Mouse (Mus musculus): ENCODE results near the gene Sgcd. TPM values are rescaled to one million over a fixed set of nuclear protein-coding genes. Genes with fewer than 3 reads are reported as not detected.

Sgcd gene
- polyA plus RNA-seq, 1 experiment, result 2.9 TPM

- TF ChIP-seq POLR2A (IDR thresholded peaks at IDR 0.05; ENCODE audit: borderline replicate concordance, control insufficient read depth, low read depth, low read length), result no peak
- no peak for TF ChIP-seq CTCF (IDR thresholded peaks at IDR 0.05; ENCODE audit: control insufficient read depth, insufficient read depth, low read length)
- 59% methylated on average over 3 of the region's 3 CpGs for WGBS
- Histone ChIP-seq H3K4me1 (ENCODE audit: control insufficient read depth, insufficient read depth, low read length) (no peaks in the 10 kb centered on the region), H3K4me3 (replicated peaks; ENCODE audit: control insufficient read depth, low read depth, low read length) (no peak overlapping the region), H3K27ac (ENCODE audit: control insufficient read depth, insufficient read depth, low read depth, low read length, poor library complexity) (no peak overlapping the region)
These were observed 35.5 kb downstream of the Sgcd start for GRCm38 (mm10) chr11:47953291-47953690.

DNA sequence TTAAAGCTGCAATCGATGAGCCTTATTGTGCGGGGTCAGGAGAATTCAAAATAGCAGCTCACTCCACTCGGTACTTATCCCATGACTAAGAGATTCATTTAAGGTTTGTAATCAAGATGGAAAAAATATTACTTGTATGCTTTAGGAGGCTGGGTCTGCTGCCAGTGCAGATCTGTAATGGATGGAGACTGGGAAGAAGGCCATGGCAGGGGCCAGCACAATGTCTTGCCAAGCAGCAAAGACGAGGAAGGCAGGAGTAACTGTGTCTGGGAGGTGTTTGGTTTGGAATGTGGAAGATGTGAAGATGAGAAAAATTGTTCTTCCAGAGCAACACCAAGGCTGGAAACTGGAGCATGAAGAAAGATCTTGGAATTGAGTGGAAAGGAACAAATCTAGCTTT, 36.4 kb downstream of the Sgcd start:
- H3K4me3 ChIP-seq (replicated peaks; ENCODE audit: control insufficient read depth, low read depth, low read length), result no peak overlapping the region
- 77% methylated on average over 4 of the region's 4 CpGs for WGBS
- H3K4me1 ChIP-seq (ENCODE audit: control insufficient read depth, insufficient read depth, low read length), result no peaks in the 10 kb centered on the region
- TF ChIP-seq POLR2A (IDR thresholded peaks at IDR 0.05; ENCODE audit: borderline replicate concordance, control insufficient read depth, low read depth, low read length), result no peak
- TF ChIP-seq CTCF (IDR thresholded peaks at IDR 0.05; ENCODE audit: control insufficient read depth, insufficient read depth, low read length), result no peak
- no peak overlapping the region for H3K27ac ChIP-seq (ENCODE audit: control insufficient read depth, insufficient read depth, low read depth, low read length, poor library complexity)

GRCm38 (mm10) chr11:47939795-47940194, 49.0 kb downstream of the Sgcd start:
- no peaks in the 10 kb centered on the region for H3K4me1 ChIP-seq (ENCODE audit: control insufficient read depth, insufficient read depth, low read length)
- TF ChIP-seq CTCF (IDR thresholded peaks at IDR 0.05; ENCODE audit: control insufficient read depth, insufficient read depth, low read length) (no peak), POLR2A (IDR thresholded peaks at IDR 0.05; ENCODE audit: borderline replicate concordance, control insufficient read depth, low read depth, low read length) (no peak)
- H3K27ac ChIP-seq (ENCODE audit: control insufficient read depth, insufficient read depth, low read depth, low read length, poor library complexity), result no peak overlapping the region
- H3K4me3 ChIP-seq (replicated peaks; ENCODE audit: control insufficient read depth, low read depth, low read length), result no peak overlapping the region
- 75% methylated on average over 2 of the region's 2 CpGs for WGBS

DNA sequence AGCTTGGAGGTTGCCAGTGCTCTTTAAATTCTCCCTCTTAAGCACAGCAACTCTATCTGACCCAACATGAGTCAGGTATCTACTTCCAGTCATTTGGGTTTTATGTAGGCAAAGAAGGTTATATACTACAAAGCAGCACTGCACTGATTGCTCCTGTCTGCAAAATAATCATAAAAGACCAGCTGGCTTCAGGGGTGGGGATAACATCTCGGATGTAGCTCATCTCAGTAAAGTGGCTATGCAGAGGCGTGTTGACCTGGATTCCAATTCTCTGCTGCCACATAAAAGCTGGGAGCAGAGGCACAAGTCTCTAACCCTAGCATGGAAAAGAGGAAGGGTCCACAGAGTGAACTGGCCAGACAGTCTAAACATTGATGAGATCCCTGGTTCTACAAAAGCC, 71.2 kb downstream of the Sgcd start:
- no peak overlapping the region for H3K4me3 ChIP-seq (replicated peaks; ENCODE audit: control insufficient read depth, low read depth, low read length)
- no peak overlapping the region for H3K27ac ChIP-seq (ENCODE audit: control insufficient read depth, insufficient read depth, low read depth, low read length, poor library complexity)
- 66% methylated on average over 2 of the region's 2 CpGs for WGBS
- TF ChIP-seq CTCF (IDR thresholded peaks at IDR 0.05; ENCODE audit: control insufficient read depth, insufficient read depth, low read length) (no peak), POLR2A (IDR thresholded peaks at IDR 0.05; ENCODE audit: borderline replicate concordance, control insufficient read depth, low read depth, low read length) (no peak)
- no peaks in the 10 kb centered on the region for H3K4me1 ChIP-seq (ENCODE audit: control insufficient read depth, insufficient read depth, low read length)

- Histone ChIP-seq H3K27ac (ENCODE audit: control insufficient read depth, insufficient read depth, low read depth, low read length, poor library complexity) (no peak overlapping the region), H3K4me3 (replicated peaks; ENCODE audit: control insufficient read depth, low read depth, low read length) (no peak overlapping the region), H3K4me1 (ENCODE audit: control insufficient read depth, insufficient read depth, low read length) (no peaks in the 10 kb centered on the region)
- WGBS, result 77% methylated on average over 3 of the region's 3 CpGs
- TF ChIP-seq POLR2A (IDR thresholded peaks at IDR 0.05; ENCODE audit: borderline replicate concordance, control insufficient read depth, low read depth, low read length), result no peak
These were observed 97.1 kb downstream of the Sgcd start for GRCm38 (mm10) chr11:47891617-47892172.

DNA sequence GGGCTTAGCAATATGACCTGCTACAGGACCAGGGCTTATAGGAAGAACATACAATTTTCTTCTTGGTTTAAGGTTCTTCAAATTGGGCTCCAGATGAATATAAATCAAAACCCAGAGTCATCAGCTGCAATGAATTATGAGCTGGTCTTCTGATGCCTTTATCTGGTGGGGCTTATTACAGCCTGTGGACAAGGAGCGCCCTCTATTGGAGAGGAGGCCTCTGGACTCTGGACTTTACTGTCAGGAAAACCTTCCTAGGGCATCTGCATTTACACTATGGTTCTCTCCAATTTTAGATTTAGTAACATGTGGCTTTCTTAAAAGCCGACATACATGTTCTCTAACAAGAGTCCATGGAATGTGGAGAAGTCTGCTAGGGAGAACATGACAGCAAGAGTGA, 98.5 kb downstream of the Sgcd start:
- H3K4me3 ChIP-seq (replicated peaks; ENCODE audit: control insufficient read depth, low read depth, low read length), result no peak overlapping the region
- no peak overlapping the region for H3K27ac ChIP-seq (ENCODE audit: control insufficient read depth, insufficient read depth, low read depth, low read length, poor library complexity)
- TF ChIP-seq POLR2A (IDR thresholded peaks at IDR 0.05; ENCODE audit: borderline replicate concordance, control insufficient read depth, low read depth, low read length) (no peak), CTCF (IDR thresholded peaks at IDR 0.05; ENCODE audit: control insufficient read depth, insufficient read depth, low read length) (no peak)
- 43% methylated on average over 2 of the region's 2 CpGs for WGBS
- H3K4me1 ChIP-seq (ENCODE audit: control insufficient read depth, insufficient read depth, low read length), result no peaks in the 10 kb centered on the region

DNA sequence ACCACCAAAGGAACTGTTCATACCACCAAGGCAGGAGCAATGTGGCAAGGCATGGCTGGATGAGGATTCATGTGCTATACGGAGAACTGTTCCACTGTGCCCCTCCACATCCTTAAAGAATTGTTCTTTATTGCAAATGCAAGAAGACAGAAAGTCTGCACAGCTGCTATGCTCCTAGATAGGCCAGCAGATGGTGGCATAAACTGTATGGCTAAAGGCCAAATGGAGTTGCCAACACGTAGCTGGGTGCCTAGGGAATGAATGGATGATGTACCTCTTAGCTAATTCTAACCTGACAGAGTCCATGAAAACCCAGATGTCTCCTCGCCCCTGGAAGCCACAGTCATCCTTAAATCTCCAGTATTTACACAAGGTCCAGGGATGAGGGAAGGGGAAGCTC, 103.5 kb downstream of the Sgcd start:
- 65% methylated on average over 3 of the region's 3 CpGs for WGBS
- TF ChIP-seq CTCF (IDR thresholded peaks at IDR 0.05; ENCODE audit: control insufficient read depth, insufficient read depth, low read length) (no peak), POLR2A (IDR thresholded peaks at IDR 0.05; ENCODE audit: borderline replicate concordance, control insufficient read depth, low read depth, low read length) (no peak)
- Histone ChIP-seq H3K4me1 (ENCODE audit: control insufficient read depth, insufficient read depth, low read length) (no peaks in the 10 kb centered on the region), H3K27ac (ENCODE audit: control insufficient read depth, insufficient read depth, low read depth, low read length, poor library complexity) (no peak overlapping the region), H3K4me3 (replicated peaks; ENCODE audit: control insufficient read depth, low read depth, low read length) (no peak overlapping the region)

DNA sequence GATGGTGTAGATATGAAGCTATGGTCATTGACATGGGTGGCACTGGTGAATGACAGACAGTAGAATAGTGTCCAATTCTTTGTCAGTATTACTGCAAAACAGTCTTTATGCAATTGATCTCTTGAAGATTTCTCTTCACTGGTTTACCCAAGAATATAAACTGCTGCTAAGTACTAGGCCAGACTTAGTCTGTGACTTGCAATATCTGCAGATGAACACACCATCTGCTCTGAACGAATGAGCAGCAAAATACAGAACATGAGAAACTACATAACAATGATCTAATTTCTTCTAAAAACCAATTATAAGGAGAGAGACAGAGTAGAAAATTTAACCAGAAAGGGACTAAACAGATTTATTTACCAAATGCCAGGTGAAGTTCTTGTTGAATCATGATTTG, 105.2 kb downstream of the Sgcd start:
- 58% methylated on average over 1 of the region's 1 CpGs for WGBS
- Histone ChIP-seq H3K27ac (ENCODE audit: control insufficient read depth, insufficient read depth, low read depth, low read length, poor library complexity) (no peak overlapping the region), H3K4me1 (ENCODE audit: control insufficient read depth, insufficient read depth, low read length) (no peaks in the 10 kb centered on the region), H3K4me3 (replicated peaks; ENCODE audit: control insufficient read depth, low read depth, low read length) (no peak overlapping the region)
- no peak for TF ChIP-seq CTCF (IDR thresholded peaks at IDR 0.05; ENCODE audit: control insufficient read depth, insufficient read depth, low read length)
- TF ChIP-seq POLR2A (IDR thresholded peaks at IDR 0.05; ENCODE audit: borderline replicate concordance, control insufficient read depth, low read depth, low read length), result no peak

- TF ChIP-seq CTCF (IDR thresholded peaks at IDR 0.05; ENCODE audit: control insufficient read depth, insufficient read depth, low read length), result no peak
- no peak for TF ChIP-seq POLR2A (IDR thresholded peaks at IDR 0.05; ENCODE audit: borderline replicate concordance, control insufficient read depth, low read depth, low read length)
- H3K4me3 ChIP-seq (replicated peaks; ENCODE audit: control insufficient read depth, low read depth, low read length), result no peak overlapping the region
These were observed 112.1 kb downstream of the Sgcd start for GRCm38 (mm10) chr11:47876633-47877170.

More at GRCm38 (mm10) chr11:47876633-47877170, 112.1 kb downstream of the Sgcd start:
- 62% methylated on average over 5 of the region's 5 CpGs for WGBS
- no peaks in the 10 kb centered on the region for H3K4me1 ChIP-seq (ENCODE audit: control insufficient read depth, insufficient read depth, low read length)
- H3K27ac ChIP-seq (ENCODE audit: control insufficient read depth, insufficient read depth, low read depth, low read length, poor library complexity), result no peak overlapping the region
